Mouse (Mus musculus): ENCODE results near the gene Nprl2. TPM values are rescaled to one million over a fixed set of nuclear protein-coding genes. Genes with fewer than 3 reads are reported as not detected.
A peak's percentile ranks its signal among the peaks of the same experiment; 100 is the strongest.
"Not testable (repeated sequence)": the region's sequence is repeated elsewhere in the genome, so short reads cannot be mapped to it uniquely, and the experiment has no call there.

Nprl2 gene
- polyA plus RNA-seq, 1 experiment from 2014 or later: 82.2 TPM

- no peak for ATAC-seq
- peaks cover 46% of the 10 kb centered on the region for H3K4me1 ChIP-seq (ENCODE audit: control insufficient read depth, insufficient read depth, low read length)
- no peaks in the 10 kb centered on the region for H3K27me3 ChIP-seq (ENCODE audit: control insufficient read depth, insufficient read depth, low read depth, low read length)
- H3K36me3 ChIP-seq (ENCODE audit: control insufficient read depth, insufficient read depth, low read length): peaks cover 9% of the 10 kb centered on the region; the same call in 1 of the 2 replicates
- H3K9ac ChIP-seq (ENCODE audit: low read depth, low read length): peak within 1 kb of the TSS; percentile 88
- H3K9me3 ChIP-seq (replicated peaks; ENCODE audit: control insufficient read depth, low read length, poor library complexity, severe bottlenecking): no peaks in the 10 kb centered on the region
- peak within 1 kb of the TSS; percentile 93 for H3K4me2 ChIP-seq (ENCODE audit: low read length)
- peak within 1 kb of the TSS; percentile 92 for H3K27ac ChIP-seq (ENCODE audit: low read length)
- peak within 1 kb of the TSS; percentile 84 for H3K4me3 ChIP-seq (ENCODE audit: low read depth, low read length)
- WGBS: 5% methylated on average over 18 of the region's 18 CpGs
These were observed 25.8 kb downstream of the Nprl2 start, which contains the start of gene Hyal2 for GRCm38 (mm10) chr9:107567702-107568319. Gene Hyal2 (plus strand): TSS chr9:107567945.

- Histone ChIP-seq H3K9ac (ENCODE audit: low read depth, low read length) (peak overlapping the region; percentile 88), H3K36me3 (ENCODE audit: control insufficient read depth, insufficient read depth, low read length) (peaks cover 10% of the 10 kb centered on the region; the same call in 1 of the 2 replicates), H3K27ac (ENCODE audit: low read length) (peak overlapping the region; percentile 92), H3K4me2 (ENCODE audit: low read length) (peak overlapping the region; percentile 93), H3K27me3 (ENCODE audit: control insufficient read depth, insufficient read depth, low read depth, low read length) (no peaks in the 10 kb centered on the region), H3K9me3 (replicated peaks; ENCODE audit: control insufficient read depth, low read length, poor library complexity, severe bottlenecking) (no peaks in the 10 kb centered on the region), H3K4me3 (ENCODE audit: low read depth, low read length) (peak overlapping the region; percentile 84), H3K4me1 (ENCODE audit: control insufficient read depth, insufficient read depth, low read length) (peaks cover 44% of the 10 kb centered on the region)
- ATAC-seq: peak; percentile 90
- WGBS: under 1% methylated on average over 41 of the region's 41 CpGs
These were observed 26.6 kb downstream of the Nprl2 start for GRCm38 (mm10) chr9:107568331-107569261.

DNA sequence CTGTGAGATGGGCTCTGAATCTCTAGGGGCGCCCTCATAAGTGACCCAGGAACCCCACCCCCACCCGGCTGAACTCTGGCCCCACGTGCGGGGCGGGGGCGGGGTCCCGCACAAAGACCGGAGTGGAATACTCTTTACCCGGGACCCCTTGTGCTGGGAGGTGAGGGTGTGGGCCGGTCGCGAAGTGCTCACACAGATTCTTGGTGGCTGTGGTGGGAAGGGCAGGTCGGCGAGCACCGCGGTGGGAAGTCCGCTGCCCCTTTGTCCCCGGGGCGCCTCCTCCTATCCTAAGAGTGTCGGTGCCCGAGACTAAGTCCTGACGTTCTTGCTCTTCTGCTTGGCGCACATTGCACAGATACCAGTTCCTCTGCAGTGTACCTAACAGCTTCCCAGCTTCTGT lies 27.2 kb downstream of the Nprl2 start:
- peak overlapping the region; percentile 88 for H3K9ac ChIP-seq (ENCODE audit: low read depth, low read length)
- H3K9me3 ChIP-seq (replicated peaks; ENCODE audit: control insufficient read depth, low read length, poor library complexity, severe bottlenecking): no peaks in the 10 kb centered on the region
- no peaks in the 10 kb centered on the region for H3K27me3 ChIP-seq (ENCODE audit: control insufficient read depth, insufficient read depth, low read depth, low read length)
- peaks cover 12% of the 10 kb centered on the region; the same call in 1 of the 2 replicates for H3K36me3 ChIP-seq (ENCODE audit: control insufficient read depth, insufficient read depth, low read length)
- H3K4me1 ChIP-seq (ENCODE audit: control insufficient read depth, insufficient read depth, low read length): peaks cover 37% of the 10 kb centered on the region
- under 1% methylated on average over 23 of the region's 23 CpGs for WGBS
- H3K27ac ChIP-seq (ENCODE audit: low read length): peak overlapping the region; percentile 92
- peak overlapping the region; percentile 84 for H3K4me3 ChIP-seq (ENCODE audit: low read depth, low read length)
- peak; percentile 16 for ATAC-seq
- peak overlapping the region; percentile 93 for H3K4me2 ChIP-seq (ENCODE audit: low read length)

- H3K4me1 ChIP-seq (ENCODE audit: control insufficient read depth, insufficient read depth, low read length): peaks cover 36% of the 10 kb centered on the region
- peak overlapping the region; percentile 84 for H3K4me3 ChIP-seq (ENCODE audit: low read depth, low read length)
- H3K9ac ChIP-seq (ENCODE audit: low read depth, low read length): peak overlapping the region; percentile 88
- peak overlapping the region; percentile 92 for H3K27ac ChIP-seq (ENCODE audit: low read length)
- H3K9me3 ChIP-seq (replicated peaks; ENCODE audit: control insufficient read depth, low read length, poor library complexity, severe bottlenecking): no peaks in the 10 kb centered on the region
- 42% methylated on average over 13 of the region's 13 CpGs for WGBS
- ATAC-seq: no peak
- no peaks in the 10 kb centered on the region for H3K27me3 ChIP-seq (ENCODE audit: control insufficient read depth, insufficient read depth, low read depth, low read length)
- H3K4me2 ChIP-seq (ENCODE audit: low read length): peak overlapping the region; percentile 93
- peaks cover 14% of the 10 kb centered on the region; the same call in 1 of the 2 replicates for H3K36me3 ChIP-seq (ENCODE audit: control insufficient read depth, insufficient read depth, low read length)
These were observed 28.0 kb downstream of the Nprl2 start for GRCm38 (mm10) chr9:107570016-107570415.

DNA sequence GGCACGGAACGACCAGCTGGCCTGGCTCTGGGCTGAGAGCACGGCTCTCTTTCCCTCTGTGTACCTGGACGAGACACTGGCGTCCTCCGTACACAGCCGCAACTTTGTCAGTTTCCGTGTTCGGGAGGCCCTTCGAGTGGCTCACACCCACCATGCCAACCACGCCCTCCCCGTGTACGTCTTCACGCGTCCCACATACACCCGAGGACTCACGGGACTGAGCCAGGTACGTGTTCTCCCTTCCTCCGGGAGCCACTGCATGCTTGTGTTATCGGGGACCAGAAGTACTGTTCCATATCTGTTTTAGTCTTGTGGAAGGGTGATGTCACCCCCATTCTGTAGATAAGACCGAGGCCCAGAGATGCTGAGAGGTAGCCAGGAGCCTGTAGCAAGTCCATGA lies 28.8 kb downstream of the Nprl2 start:
- Histone ChIP-seq H3K27me3 (ENCODE audit: control insufficient read depth, insufficient read depth, low read depth, low read length) (no peaks in the 10 kb centered on the region), H3K9ac (ENCODE audit: low read depth, low read length) (no peak overlapping the region), H3K4me2 (ENCODE audit: low read length) (peak overlapping the region; percentile 93), H3K4me3 (ENCODE audit: low read depth, low read length) (peak overlapping the region; percentile 84), H3K27ac (ENCODE audit: low read length) (no peak overlapping the region), H3K4me1 (ENCODE audit: control insufficient read depth, insufficient read depth, low read length) (peaks cover 36% of the 10 kb centered on the region), H3K36me3 (ENCODE audit: control insufficient read depth, insufficient read depth, low read length) (peaks cover 14% of the 10 kb centered on the region; the same call in 1 of the 2 replicates), H3K9me3 (replicated peaks; ENCODE audit: control insufficient read depth, low read length, poor library complexity, severe bottlenecking) (no peaks in the 10 kb centered on the region)
- 94% methylated on average over 21 of the region's 21 CpGs for WGBS
- no peak for ATAC-seq

DNA sequence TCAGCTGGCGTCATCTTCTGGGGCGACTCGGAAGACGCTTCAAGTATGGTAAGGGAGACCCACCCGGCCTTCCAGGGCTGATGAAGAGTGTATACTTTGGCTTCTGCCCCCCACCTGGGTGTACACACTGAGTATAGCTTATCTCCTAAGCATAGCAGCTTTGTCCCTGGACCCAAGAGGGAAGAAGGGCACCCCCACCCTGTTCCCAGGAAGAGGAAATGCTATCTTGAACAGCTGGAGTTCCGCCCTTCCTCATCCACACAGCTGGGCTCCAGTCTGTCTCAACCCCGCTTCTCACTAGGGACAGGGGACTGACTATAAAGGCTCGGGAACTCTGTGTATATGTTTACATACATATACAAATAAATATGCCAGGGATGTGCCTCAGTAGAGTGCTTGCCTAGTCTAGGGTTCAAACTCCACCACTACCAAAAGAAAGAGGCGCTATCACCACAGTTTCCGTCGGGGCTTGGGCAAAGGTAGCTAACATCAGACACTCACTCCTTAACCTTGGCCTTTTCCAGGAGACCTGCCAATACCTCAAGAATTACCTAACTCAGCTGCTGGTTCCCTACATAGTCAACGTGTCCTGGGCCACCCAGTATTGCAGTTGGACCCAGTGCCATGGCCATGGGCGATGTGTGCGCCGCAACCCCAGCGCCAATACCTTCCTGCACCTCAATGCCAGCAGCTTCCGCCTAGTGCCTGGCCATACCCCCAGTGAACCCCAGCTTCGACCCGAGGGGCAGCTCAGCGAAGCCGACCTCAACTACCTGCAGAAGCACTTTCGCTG lies 29.7 kb downstream of the Nprl2 start:
- H3K4me3 ChIP-seq (ENCODE audit: low read depth, low read length): no peak overlapping the region
- no peak overlapping the region; the same call in 1 of the 2 replicates for H3K4me2 ChIP-seq (ENCODE audit: low read length)
- no peaks in the 10 kb centered on the region for H3K9me3 ChIP-seq (replicated peaks; ENCODE audit: control insufficient read depth, low read length, poor library complexity, severe bottlenecking)
- H3K27ac ChIP-seq (ENCODE audit: low read length): no peak overlapping the region
- no peaks in the 10 kb centered on the region for H3K27me3 ChIP-seq (ENCODE audit: control insufficient read depth, insufficient read depth, low read depth, low read length)
- H3K36me3 ChIP-seq (ENCODE audit: control insufficient read depth, insufficient read depth, low read length): peaks cover 14% of the 10 kb centered on the region; the same call in 1 of the 2 replicates
- H3K9ac ChIP-seq (ENCODE audit: low read depth, low read length): no peak overlapping the region
- ATAC-seq: no peak
- 96% methylated on average over 22 of the region's 22 CpGs for WGBS
- peaks cover 36% of the 10 kb centered on the region for H3K4me1 ChIP-seq (ENCODE audit: control insufficient read depth, insufficient read depth, low read length)

GRCm38 (mm10) chr9:107572327-107572662 lies 30.3 kb downstream of the Nprl2 start:
- Histone ChIP-seq H3K27me3 (ENCODE audit: control insufficient read depth, insufficient read depth, low read depth, low read length) (no peaks in the 10 kb centered on the region), H3K4me1 (ENCODE audit: control insufficient read depth, insufficient read depth, low read length) (peaks cover 33% of the 10 kb centered on the region), H3K4me2 (ENCODE audit: low read length) (no peak overlapping the region), H3K4me3 (ENCODE audit: low read depth, low read length) (no peak overlapping the region), H3K9ac (ENCODE audit: low read depth, low read length) (no peak overlapping the region), H3K36me3 (ENCODE audit: control insufficient read depth, insufficient read depth, low read length) (peaks cover 14% of the 10 kb centered on the region; the same call in 1 of the 2 replicates), H3K9me3 (replicated peaks; ENCODE audit: control insufficient read depth, low read length, poor library complexity, severe bottlenecking) (no peaks in the 10 kb centered on the region), H3K27ac (ENCODE audit: low read length) (no peak overlapping the region)
- 94% methylated on average over 2 of the region's 2 CpGs for WGBS
- no peak for ATAC-seq

DNA sequence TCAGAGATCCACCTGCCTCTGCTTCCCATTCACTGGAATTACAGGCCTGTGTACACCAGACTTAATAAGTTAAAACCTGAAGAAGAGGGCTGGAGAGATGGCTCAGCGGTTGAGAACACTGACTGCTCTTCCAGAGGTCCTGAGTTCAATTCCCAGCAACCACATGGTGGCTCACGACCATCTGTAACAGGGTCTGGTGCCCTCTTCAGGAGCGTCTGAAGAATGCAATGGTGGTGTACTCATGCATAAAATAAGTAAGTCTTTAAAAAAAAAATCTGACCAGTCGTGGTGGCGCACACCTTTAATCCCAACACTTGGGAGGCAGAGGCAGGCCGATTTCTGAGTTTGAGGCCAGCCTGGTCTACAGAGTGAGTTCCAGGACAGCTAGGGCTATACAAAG lies 31.7 kb downstream of the Nprl2 start:
- not testable (repeated sequence) for H3K27ac ChIP-seq (ENCODE audit: low read length); H3K4me2 ChIP-seq (ENCODE audit: low read length); H3K9ac ChIP-seq (ENCODE audit: low read depth, low read length); H3K27me3 ChIP-seq (ENCODE audit: control insufficient read depth, insufficient read depth, low read depth, low read length); H3K9me3 ChIP-seq (replicated peaks; ENCODE audit: control insufficient read depth, low read length, poor library complexity, severe bottlenecking); H3K4me3 ChIP-seq (ENCODE audit: low read depth, low read length); ATAC-seq
- H3K36me3 ChIP-seq (ENCODE audit: control insufficient read depth, insufficient read depth, low read length): peaks cover 14% of the 10 kb centered on the region; the same call in 1 of the 2 replicates
- WGBS: 79% methylated on average over 6 of the region's 6 CpGs
- H3K4me1 ChIP-seq (ENCODE audit: control insufficient read depth, insufficient read depth, low read length): peaks cover 22% of the 10 kb centered on the region

Measured in midbrain, embryonic 16.5 days (tissue).